Mouse (Mus musculus) neutrophil, adult 5-6 weeks (primary cell): ENCODE measurements around the gene Gm15155. TPM values are rescaled to one million over a fixed set of nuclear protein-coding genes. Genes with fewer than 3 reads are reported as not detected.
"Not testable (repeated sequence)": the region's sequence is repeated elsewhere in the genome, so short reads cannot be mapped to it uniquely, and the experiment has no call there.

Source experiments
- ATAC-seq: fragments of 151-379, 151-347 bp; 2 replicates; pipeline ENCODE4 v1.8.0; 2017; ENCODE audit warnings: mild to moderate bottlenecking, moderate TSS enrichment; ENCODE audit not compliant: insufficient number of reproducible peaks, poor library complexity, low FRiP score, severe bottlenecking; ENCODE audit errors: extremely low read depth
- total RNA-seq: library from RNA; stranded (forward); fragments of 200-1000 nt; gene quantifications from 2 replicates; pipeline ENCODE4 v1.2.3, GENCODE M21; 2017

The Gm15155 gene
- total RNA-seq, 1 experiment from 2014 or later, result not detected

DNA sequence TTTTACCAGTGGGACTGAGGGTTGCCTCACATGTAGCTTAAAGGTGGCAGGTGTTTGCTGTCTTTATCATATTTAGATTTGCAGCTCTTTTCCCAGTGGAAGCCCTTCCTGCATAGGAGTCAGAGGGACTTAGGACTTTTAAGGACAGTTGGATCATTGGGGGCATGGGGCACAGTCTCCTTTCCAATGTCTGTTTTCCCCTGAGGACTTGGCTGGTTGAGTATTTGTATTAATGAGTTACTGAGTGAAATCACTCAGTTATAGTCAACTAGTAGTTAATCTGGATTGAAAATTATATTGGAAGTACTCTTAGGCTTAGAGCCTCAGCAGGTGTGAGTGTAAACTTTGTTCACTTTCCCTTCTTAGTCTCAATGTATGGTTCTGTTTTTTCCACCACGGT lies 275.5 kb downstream of the Gm15155 start:
- ATAC-seq, result no peak

DNA sequence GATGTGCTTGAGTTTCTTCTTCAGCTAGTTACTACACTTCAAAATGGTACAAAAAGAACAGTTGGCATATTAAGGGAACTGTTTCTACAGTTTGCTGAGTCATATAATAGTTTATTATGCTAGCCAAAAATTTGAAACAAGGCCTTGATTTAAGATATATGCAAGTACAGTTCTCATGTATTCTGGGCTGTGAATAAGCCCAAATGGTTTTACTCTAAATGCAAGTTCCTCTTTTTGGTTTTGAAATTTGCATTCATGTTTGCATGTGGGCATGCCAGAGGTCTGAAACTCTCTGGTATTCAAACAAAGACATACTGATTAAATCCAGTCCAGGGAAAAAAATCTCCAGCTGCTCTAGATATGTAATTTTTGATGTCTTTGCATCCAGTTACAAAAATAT lies 277.2 kb downstream of the Gm15155 start:
- no peak for ATAC-seq

DNA sequence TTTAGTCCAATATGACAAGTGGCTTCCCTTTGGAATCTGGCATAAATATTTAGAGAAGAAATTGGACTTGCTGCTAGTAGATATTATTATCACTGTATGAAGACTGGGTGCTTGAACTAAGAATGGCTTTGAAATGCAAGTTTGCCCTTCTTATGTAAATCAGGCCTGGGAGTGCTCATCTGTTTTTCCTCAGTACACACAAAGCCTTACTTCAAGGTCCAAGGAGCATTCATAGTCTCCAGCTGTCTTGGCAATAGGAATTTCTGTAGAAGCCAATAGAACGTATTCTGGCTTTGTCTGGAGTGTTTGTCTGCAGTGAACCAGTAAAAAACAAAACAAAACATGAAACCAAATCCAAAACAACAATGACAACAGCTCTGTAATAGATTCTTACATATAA lies 278.6 kb downstream of the Gm15155 start:
- ATAC-seq, result no peak

DNA sequence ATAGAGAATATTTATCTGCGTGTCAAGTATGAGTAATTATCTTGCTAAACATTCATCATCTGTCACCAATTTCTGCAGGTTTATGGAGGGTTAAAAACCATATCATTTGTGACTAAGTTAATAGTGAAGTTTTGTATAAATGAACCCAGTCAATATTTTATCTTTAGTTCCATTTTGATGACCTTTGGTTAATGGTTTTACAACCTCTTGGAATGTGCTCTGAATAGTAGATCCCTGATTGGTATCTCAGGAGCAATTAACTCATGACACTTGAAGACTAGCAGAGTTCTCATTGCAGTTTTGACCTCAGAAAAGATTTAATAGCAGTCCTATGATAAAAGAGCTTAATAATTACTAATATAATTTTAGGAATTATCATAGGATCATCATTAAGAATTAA lies 385.2 kb downstream of the Gm15155 start:
- no peak for ATAC-seq

DNA sequence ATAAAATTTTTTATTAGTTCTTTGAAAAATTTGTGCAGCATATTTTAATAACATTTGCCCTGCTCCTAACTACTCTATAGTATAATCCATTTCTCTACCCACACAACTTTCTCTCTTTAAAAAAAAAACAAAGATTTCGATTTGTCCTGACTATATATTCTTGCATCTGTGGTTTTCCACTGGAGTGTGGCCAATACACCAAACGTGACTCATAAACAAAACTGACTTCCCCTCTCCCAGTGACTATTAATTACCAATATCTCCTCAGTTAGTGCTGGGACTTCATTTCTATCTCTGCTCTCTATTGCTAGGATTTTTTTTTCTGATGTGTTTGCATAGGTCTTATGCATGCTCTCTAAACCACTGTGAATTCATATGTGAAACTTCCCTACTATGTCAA lies 531.2 kb downstream of the Gm15155 start:
- no peak for ATAC-seq

DNA sequence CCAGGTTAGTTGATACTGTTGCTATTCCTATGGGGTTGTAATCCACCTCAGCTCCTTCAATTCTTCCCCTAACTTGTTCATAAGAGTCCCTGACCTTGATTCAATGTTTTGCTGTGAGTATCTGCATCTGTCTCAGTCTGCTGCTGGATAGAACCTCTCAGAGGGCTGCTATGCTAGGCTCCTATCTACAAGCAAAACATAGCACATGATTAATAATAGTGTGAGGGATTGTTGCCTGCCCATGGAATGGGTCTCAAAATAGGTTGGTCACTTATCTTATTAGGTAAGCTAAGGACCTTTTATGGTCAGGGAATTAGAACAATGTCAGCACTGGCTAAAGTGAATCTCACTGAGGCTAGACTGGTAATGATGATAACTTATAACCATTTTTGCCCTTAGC lies 547.0 kb downstream of the Gm15155 start:
- no peak for ATAC-seq

DNA sequence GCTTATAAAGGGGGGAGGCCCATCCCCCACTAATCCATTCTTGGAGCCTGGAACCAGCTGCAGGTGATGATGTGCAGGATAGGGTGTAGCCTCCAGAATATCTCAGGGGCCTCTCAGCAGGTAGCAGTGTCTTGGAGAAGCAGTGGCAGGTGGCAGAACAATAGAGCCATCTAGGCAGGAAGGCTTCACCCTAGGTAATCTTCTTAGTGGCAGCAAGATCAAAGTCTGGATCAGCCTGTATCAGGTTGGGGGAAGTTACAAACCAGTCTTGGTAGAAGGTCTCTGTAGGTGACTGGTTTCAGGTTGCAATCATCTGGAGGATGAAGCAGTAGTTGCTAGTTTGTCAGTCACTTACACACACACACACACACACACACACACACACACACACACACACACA lies 679.3 kb downstream of the Gm15155 start:
- not testable (repeated sequence) for ATAC-seq

Other genes starting within 250 kb of the Gm15155 start
- 0.47 TPM in 1 of 2 replicates, not detected in the other for gene Ptchd1, start 927 bp upstream of the Gm15155 start, total RNA-seq